Mouse (Mus musculus) urinary bladder, postnatal 36 days (tissue): ENCODE results near the gene Skiv2l.
A peak's percentile ranks its signal among the peaks of the same experiment; 100 is the strongest.

Source experiments
- DNase-seq, 2 experiments: peaks; one replicate each; pipeline ENCODE4 v3.0.0; 2022; ENCODE audit warnings: low spot score in 2 of 2, mixed read lengths in 1 of 2

Skiv2l gene

DNA sequence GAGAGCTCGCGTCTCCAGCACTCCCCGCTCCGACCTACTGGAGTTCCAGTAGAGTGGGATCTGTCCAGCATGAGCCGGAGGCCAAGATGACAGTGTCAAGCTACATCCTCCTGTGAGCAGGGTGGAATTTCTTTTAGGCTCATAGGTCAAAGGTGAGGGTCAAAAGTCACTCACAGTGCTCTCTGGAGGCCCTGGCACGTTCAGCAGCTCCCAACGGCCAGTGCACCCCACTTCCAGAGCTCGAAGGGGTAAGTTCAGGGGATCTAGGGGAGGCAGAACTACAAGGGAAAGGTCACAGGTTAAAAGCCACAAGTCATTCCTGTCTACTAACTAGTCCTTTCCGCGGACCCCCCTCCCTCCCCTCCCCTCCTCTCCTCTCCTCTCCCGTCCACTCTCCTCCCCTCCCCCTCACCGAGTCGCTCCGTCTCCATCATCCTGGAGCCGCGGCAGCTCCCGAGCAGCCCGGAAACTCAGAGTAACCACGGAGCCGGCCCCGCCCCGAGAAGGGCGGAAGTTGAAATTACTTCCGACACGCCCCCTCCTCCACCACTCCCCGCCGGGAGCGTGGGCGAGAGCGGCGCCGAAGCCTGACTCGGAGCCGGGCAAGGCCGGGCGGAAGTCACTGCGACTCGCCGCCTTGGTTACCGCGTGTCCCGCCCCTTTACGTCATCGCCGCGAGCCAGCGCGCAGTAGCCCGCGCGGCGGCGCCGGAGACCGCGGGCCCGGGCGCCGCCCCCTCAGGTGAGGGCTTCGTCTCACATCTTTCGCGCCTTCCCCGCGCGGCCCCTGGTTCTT, at the start of gene Skiv2l, which contains the start of gene Nelfe:
TSS of gene Skiv2l (minus strand) at position 489 of the 795 bp plus-strand sequence.
TSS of gene Nelfe (plus strand) at position 670 of the 795 bp plus-strand sequence.
- DNase-seq: peak; percentile 98

- peak; percentile 42 to 60 for DNase-seq
Observed at GRCm38 (mm10) chr17:34899053-34899889, 49.3 kb upstream of the Skiv2l start.

- DNase-seq: no peak
Observed at GRCm38 (mm10) chr17:34898706-34899052, 48.7 kb upstream of the Skiv2l start.

- DNase-seq: peak; percentile 74 to 80
Observed at GRCm38 (mm10) chr17:34898160-34898586, 48.2 kb upstream of the Skiv2l start, which contains the start of the genes C2 and Ehmt2. TSS of gene C2 (minus strand) at chr17:34898265. TSS of gene Ehmt2 (plus strand) at chr17:34898469.

GRCm38 (mm10) chr17:34897373-34898159, 47.6 kb upstream of the Skiv2l start:
- DNase-seq: peak in 1 of 2 experiments; percentile 22

DNA sequence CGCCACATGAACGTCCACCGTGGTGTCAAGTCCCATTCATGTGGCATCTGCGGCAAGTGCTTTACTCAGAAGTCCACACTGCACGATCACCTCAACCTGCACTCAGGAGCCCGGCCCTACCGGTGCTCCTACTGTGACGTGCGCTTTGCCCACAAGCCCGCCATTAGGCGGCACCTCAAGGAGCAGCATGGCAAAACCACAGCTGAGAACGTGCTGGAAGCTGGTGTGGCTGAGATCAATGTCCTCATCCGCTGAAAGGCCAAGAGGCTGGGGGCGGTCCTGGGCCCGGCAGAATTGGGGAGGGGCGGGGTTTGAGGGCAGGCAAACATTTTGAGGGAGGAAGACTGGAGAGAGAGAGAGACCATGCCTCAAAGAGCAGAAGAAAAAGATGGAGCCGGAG, 46.4 kb upstream of the Skiv2l start:
- DNase-seq: no peak

DNA sequence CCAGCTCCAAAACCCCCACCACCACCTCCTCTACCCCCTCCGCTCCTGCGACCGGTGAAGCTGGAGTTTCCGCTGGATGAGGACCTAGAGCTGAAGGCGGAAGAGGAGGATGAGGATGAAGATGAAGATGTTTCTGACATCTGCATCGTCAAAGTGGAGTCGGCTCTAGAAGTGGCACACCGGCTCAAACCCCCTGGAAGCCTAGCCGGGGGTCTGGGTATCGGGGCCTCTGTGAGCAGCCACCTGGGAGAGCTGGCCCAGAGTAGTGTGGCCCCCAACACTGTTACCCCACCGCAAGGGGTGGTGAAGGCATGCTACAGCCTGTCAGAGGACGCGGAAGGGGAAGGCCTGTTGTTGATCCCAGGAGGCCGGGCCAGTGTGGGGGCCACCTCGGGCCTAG, 45.7 kb upstream of the Skiv2l start:
- DNase-seq: no peak

GRCm38 (mm10) chr17:34894801-34895530, 45.0 kb upstream of the Skiv2l start:
- DNase-seq: peak; percentile 30 to 56

GRCm38 (mm10) chr17:34894074-34894597, 44.1 kb upstream of the Skiv2l start:
- DNase-seq: peak; percentile 85 to 93

DNA sequence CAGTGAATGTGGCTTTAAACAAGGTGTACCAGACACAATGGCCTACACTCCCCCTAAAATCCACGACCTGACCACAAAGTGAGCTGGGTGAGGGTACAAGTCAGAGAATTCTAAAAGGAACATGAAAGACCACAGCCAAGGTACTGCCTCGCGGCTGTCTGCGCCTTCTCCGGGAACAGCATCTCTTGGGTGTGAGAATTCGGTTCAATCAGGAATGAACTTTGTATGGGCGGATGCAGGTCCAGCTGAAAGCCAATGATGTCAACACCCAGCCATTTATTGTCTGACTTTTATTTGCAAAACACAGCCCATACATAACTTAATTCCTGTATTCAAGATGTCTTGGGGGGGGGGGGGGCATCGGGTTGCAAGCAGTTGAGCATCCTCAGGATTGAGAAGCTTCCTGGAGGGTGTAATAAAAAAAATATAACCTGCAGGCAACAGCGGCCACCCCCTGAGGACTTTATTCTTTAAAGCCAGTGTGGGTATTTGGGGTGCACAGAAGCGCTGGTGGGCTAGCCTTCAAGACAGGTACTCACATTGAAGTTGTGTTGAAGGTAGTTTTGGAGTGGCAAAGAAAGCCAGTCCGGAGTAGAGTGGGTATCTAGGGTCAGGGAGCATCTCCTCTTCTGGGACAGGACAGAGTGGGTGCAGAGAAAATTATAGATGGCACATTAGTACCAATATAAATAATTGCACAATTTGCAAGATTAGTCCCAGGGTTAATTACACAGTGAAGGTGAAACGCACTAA, 43.2 kb upstream of the Skiv2l start:
- no peak for DNase-seq

DNA sequence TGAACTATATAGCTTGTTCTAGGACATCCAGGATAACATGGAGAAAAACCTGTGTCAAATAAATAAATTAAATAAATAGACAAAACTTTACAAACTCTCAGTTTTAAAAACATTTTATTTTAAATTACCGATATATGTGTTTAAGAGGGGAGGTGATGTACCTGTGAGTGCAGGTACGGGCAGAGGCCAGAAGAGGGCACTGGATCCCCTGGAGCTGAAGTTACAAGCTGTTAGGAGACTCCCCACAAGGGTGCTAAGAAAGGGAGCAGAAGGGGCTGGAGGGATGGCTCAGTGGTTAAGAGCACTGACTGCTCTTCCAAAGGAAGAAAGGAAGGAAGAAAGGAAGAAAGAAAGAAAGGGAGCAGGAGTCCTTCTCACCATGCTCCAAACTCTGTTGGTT, 41.4 kb upstream of the Skiv2l start:
- DNase-seq: no peak

GRCm38 (mm10) chr17:34890074-34890743, 40.2 kb upstream of the Skiv2l start:
- DNase-seq: no peak

DNA sequence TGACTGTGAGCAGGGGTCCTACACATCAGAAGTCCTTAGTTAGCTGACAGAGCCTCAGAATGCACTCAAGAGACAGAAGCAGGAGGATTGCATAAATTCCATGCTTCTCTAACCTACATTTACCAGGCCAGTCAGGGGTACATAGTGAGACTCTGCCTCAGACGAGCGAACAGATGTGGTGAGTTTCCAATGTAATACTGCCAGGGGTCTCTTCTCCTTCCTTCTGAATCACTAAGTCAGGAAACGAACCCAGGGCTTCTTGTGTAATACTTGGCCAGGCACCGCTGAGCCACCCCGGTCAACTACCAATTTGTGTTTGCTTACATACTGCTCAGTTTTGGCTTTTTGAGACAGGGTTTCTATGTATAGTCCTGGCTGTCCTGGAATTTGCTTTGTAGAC, 37.9 kb upstream of the Skiv2l start:
- DNase-seq: no peak

DNA sequence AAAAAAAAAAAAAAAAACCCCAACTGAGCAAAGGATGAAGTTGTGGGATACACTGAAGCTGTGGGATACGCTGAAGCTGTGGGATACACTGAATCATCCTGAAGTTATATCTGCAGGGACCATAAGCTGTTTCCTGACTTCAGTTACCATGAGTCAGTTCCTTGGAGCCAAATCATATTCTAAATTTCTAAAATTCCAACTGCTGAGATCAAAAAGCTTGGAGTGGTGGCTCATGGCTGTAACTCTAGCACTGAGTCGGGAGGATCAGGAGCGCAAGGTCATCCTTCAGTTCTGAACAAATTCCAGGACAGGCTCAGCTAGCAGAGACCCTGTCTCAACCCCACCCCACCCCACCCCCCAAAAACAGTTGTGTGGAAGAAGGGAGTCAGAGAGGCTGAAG, 35.6 kb upstream of the Skiv2l start:
- no peak for DNase-seq

- no peak for DNase-seq
Observed at GRCm38 (mm10) chr17:34884704-34885103, 34.7 kb upstream of the Skiv2l start.

GRCm38 (mm10) chr17:34883332-34883731, 33.3 kb upstream of the Skiv2l start:
- DNase-seq: no peak

- no peak for DNase-seq
Observed at GRCm38 (mm10) chr17:34881683-34882310, 31.8 kb upstream of the Skiv2l start, which contains the start of gene Gm20547. TSS of gene Gm20547 (minus strand) at chr17:34882042.

- no peak for DNase-seq
Observed at GRCm38 (mm10) chr17:34881166-34881565, 31.2 kb upstream of the Skiv2l start.

DNA sequence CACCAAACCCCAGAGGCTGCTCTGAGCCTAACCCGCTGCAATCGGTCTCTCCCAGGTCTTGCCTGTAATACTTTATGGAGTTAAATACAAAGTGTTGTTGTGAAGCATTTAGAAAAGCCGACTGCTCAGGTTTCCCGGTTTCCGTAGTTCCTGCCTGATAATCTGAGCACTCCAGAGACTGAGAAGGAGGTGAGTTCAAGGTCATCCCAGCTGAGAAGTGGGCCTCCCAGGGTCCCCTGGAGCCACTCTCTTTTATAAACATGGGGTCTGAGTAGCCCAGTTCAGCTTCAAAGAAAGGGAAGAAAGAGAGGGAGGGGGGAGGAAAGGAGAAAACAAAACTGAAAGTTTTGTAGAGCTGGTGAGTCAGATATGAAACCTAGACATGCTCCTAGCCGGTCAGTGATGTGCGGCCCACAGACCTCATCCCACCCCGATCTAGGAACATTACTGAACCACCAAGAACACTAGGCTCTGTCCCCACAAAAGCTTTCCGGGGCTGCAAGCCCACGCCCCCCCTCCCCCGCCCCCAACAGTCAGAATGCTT, 29.4 kb upstream of the Skiv2l start, which contains the start of gene Zbtb12:
TSS of gene Zbtb12 (plus strand) at position 148 of the 544 bp plus-strand sequence.
- no peak for DNase-seq
